Mouse (Mus musculus): ENCODE data around the gene Trf.

Gene Trf

DNA sequence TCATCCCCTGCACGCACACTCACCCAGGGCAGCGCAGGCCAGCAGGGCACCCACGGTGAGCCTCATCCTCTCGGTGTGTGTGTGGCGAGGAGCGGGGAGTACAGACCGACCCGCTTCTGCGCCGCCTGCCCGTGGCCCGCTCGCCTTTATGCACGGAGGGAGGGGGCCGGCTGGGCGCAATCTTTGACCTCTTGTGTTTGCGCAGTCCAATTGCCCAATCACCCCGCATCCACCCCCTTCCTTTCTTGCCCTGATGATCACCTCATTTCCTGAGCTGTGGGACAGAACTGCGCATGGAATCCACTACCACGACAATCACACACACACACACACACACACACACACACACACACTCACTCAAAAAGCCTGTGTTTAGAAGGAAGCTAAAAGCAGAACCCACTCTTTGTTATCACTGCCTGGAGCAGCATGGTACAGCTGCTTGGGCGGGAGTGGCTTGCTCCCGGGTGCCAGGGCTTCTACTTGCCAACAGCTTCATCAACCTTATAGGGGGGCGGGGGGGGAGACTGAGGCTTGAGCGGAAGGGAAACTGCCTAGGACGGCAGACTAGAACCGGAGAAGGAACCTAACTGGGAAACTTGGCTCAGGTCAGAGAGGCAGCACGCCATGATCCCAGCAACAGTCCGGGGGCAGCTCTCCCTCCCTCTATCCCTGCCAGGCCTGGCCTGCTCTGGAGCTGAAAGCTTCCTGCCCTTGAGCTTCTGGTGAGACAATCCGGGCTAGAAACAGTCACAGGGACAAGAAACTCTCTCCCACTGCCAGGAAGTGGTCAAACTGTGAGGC lies at the start of gene Trf, which contains the start of gene Gm20425:
Trf (minus strand) TSS at position 294 of the 801 bp plus-strand sequence.
Gm20425 (minus strand) TSS at position 157 of the 801 bp plus-strand sequence.
- peak; percentile 86 to 87 for DNase-seq

DNA sequence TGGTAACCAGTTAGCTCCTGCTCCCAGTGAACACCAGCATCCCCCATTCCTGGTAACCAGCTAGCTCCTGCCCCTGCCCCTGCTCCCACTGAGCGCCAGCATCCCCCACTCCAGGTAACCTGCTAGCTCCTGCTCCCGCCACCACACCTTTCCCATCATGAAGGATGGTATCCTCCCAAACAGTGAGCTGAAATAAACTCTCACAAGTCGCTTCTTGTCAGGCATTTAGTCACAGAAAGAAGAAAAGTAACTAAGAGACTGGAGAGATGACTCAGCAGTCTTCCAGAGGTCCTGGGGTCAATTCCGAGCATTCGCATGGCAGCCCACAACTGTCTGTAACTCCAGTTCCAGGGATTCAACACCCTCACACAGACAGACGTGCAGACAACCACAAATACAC lies 46.6 kb upstream of the Trf start:
- DNase-seq = no peak

DNA sequence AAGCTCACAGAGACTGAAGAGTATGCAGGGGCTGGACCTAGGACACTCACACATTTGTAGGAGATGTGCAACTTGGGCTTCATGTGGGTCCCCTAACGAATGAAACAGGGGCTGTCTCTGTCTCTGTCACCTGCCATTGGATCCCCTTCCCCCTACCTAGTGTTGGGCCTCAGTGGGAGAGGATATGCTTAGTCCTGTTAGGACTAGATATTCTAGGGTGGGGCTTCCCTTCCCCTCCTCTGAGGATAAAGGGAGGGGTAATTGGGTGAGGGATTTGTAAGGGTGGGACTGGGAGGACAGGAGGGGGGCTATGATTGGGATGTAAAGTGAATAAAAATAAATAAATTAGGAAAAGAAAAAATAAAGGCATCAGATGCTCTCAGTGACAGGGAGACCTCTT lies 45.4 kb upstream of the Trf start:
- DNase-seq = no peak

DNA sequence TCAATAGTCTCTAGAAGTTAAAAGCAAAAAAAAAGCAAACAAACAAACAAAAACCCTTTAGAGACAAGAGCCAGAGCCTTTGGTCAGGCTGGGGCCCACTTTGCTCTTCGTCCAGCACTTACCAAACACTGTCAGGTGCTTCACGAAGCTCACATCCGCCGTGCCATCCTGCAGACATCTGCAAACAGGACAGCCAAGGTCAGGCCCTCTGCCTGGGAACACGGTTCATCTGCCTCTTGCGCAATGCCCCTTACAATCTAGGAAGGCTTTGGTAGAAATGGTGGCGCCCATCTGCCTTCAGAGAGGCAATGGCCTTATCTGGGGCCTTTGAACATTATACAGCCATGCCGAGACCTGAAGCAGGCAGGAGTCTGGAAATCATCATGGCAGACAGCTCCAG lies 44.6 kb upstream of the Trf start:
- DNase-seq = no peak

DNA sequence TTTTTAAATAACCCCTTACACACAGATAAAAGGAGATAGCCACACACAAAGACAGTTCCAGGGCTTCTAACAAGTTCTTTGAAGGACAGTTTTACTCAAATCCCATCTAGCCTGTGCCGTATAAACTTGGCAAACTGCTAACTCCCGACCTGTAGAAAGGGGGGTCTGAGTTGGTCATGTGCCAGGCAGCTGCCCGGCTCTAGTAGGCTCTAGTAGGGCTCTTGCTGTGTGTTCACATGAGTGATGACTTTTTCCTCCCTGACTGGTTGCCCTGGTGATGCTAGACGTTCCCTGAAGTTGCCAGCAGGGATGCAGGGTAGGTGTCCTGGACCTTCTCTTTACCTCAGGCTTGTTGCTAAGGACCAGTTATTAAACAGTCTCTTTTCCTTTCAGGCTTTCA lies 40.9 kb upstream of the Trf start:
- no peak for DNase-seq

DNA sequence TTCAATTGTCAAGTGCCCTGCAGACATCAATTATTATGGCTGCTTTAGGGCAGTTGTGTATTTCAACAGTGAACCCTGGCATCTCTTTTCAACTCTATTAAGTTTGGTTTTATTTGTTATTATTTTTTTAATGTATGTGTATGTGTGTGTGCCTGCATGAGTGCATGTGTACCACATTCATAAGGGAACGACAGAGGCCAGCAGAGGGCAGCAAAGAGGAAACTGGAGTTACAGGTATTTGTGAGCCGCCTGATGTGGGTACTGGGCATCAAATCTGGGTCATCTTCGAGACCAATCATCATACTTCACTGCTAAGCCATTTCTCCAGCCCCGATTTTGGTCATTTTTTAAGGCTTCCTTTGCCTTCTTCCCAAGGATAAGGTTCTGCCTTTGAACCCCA lies 35.5 kb upstream of the Trf start:
- DNase-seq = no peak

DNA sequence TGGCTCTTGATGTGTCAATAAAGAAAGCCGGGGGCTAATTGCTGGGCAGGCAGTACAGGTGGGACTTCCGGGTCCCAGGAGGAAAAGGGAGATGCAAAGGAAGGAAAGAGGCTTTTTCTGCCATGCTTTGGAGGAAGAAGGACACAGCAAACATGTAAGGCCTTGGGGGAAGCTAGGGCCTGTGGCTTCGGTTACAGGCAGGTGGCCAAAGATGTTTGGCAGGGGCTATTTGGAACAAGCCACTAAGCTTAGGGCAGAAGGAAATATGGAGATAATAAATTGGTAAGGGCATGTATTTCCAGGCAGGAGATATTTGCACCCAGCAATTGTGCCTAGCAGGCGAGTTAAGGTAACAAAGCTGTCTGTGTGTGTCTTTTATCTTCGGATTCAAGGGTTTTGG lies 22.7 kb upstream of the Trf start:
- DNase-seq = no peak

DNA sequence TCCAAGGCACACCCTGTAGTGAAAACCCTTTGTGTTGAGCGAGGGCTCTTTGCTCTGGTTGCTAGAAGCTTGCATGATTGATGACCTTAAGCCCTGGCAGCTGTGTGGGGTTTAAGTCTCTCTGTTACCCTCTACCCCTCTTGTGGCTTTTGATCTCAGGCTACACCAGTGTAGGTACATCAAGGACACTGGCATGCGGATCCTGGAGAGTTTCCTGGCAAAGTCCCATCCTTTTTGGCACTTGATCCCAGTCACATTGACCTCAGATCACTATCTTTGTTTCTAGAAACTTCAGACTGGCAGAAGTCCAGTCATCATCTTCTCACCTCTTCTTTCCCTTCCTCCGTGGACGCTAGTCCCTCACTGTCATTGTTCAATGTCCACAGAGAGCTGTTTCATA lies 18.4 kb upstream of the Trf start:
- DNase-seq = no peak

DNA sequence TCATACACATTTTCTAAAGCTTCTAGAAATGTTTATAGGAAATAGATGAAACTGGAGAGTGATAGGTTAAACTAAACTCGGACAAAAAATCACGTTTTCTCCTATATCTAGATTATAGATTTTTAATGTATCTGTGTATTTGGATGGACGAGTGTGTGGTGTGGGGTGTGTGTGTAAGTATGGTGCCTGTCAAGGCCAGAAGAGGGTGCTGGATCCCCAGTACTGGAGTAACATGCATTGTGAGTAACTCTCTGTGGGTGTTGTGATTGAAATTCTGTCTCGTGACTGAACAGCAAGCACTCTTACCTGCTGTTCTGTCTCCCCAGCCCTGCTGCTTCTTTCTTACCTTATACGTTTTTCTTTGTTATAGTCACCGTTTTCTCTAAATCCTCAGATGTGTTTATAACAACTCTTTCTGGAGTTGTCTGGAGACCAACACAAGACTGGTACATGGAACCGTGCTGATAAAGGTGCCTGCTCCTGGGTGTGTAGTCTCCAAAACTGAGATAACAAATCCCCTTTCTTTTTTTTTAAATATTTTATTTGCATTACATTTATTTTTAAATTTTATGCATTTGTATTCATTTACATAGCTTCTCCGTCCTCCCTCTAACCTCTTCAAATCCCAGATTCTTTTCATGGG lies 16.4 kb upstream of the Trf start:
- no peak for DNase-seq

DNA sequence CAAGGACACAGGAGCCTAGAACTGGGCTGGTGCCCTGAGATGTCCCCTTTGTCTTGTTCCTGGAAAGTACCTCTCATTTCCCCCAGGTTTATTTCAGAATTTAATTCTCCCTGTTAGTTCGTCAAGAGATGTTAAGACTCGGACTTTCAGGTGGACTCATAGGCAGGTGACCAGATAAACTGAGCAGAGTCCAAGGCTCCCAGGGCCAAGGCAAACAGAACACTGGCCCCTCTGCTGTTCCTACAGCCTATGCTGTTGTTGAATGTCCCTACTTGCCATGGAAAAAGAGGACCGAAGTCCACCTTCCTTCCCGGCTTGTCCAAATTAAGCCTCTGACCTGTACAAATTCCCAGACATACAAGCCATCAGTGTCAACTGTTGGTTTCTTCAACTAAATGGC lies 13.4 kb upstream of the Trf start:
- DNase-seq = no peak

DNA sequence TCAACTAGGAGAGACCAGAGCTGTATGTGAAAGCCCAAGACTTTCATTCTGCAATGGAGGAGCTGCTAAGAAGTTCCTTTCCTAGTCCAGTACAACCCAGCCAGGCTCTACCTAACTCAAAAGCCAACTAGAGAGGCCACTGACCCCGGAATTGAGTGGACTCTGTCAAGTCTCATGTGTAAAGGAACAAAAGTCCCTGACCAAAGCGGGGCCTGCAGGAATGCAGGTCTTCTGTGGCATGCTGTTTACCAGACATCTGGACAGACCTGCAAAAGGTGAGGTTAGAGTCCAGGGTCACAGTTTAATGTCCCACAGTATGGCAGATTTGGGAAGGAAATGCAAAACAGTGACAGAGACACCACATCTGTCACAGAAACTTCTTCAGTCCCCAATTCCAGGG lies 11.0 kb upstream of the Trf start:
- DNase-seq = no peak

DNA sequence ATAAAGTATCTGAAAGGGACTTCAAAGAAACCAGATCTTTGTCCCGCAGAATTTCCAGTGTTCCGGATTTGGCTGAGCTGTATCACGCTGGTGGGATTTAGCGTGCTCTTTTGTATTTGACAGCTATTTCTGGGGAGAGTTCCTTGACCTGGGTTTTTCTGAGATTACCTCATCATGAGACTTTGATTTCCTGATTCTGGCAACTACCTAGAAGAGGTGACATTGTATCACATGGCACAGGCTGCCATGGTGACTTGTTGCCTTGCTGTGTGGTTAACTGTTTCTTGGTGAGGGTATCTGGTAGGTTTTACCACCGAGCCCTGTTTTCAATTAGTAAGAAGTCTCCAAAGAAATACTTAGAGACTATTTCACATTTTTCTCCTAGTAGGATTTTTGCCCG lies 9.2 kb upstream of the Trf start:
- no peak for DNase-seq

DNA sequence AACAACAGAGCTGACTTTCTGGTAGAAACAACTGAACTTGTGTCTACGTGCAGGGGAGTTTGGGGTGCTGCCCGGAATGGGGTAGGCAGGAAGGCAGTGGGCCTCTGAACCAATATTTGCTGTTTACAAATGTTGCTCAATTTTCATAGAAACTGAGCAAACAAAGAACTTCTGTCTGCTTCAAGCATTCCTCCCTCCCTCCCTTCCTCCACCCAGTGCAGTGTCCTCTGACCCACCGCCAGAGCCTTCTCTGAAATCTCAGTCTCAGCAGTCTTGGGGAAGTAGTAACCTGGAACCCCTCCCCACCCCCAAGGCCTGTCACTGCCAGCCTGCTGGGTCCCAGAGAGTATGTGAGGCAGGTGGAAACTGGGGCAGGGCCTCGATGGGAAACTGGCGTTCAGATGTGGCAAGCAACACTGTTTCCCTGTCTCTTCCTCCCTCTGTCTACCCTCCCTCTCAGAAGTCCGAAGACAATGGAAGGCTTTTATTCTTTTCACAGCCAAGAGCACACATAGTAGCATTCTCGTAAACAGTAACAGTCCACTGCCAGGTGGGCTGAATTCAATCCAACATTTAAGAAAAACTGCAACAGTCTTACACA lies 4.4 kb upstream of the Trf start:
- DNase-seq = peak; percentile 64 to 65

DNA sequence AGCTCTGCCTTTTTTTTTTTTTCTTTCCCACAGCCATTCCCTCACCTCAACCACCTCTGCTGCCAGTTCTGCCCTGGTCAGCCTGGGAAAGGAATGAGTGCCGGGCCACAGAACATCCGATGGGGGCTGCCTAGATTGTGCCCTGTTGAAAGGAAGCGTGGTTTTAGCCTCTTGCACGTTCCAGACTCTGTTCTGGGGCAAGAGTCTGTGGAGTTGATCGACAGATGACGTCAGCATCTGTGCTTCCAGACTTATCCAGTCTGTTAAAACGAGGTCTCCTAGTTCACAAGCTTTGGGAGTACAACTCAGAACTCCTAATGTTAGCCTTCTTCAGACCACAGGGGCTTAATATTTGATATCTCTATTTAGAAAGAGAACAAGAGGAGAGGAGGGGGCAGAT lies 3.8 kb upstream of the Trf start:
- peak; percentile 38 to 62 for DNase-seq

DNA sequence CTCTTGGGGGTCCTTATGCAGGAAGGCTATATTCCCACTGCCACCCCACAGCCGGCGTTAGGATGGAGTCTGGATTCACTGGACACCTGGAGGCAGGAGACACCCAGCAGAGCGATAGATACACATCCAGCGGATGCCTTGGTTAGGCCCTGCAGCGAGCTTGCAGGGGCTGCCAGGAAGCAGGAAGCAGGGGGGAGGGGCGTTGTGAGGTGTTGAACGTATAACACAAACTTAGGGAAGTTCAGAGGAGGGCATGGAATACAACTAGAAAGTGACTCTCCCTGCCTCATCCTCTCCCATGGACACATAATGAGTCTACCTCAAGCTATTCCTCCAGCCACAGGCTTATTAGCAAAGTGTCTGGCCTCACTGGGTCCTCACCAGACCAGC lies 2.8 kb upstream of the Trf start:
- no peak for DNase-seq

DNA sequence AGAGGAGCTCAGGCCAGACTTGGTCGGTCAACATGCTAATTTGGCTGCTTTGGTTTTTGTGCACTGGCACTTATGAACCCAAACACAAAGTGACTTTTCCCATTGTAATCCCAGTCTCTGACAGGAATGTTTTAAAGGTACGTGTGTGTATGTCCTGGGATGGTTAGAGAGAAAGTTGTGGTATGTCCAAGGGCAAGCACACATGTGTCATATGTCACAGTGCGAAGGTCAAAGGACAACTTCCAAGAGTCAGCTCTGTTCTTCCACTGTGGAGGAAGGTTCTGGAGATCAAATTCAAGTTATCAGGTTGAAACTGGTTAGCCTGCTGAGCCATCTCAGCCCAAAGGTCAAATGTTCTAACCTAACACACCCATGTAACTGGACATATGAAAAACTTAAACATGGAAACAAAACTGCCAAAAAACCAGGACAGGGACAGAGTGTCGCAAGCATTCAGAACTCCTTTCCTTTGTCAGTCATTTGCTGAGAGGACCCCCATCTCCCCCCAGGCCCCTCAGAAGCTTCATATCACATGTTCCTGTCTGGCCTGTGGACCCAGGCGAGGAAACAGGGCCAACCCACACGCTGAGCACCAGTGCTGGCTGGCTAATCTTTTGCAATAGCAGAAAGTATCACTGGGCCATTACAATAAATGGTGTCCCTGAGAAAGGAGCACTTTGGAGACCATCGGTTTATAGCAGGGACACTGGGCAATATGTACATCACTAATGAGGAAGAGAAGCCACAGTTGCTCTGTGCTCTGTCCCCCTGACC lies 2.2 kb upstream of the Trf start:
- no peak for DNase-seq

DNA sequence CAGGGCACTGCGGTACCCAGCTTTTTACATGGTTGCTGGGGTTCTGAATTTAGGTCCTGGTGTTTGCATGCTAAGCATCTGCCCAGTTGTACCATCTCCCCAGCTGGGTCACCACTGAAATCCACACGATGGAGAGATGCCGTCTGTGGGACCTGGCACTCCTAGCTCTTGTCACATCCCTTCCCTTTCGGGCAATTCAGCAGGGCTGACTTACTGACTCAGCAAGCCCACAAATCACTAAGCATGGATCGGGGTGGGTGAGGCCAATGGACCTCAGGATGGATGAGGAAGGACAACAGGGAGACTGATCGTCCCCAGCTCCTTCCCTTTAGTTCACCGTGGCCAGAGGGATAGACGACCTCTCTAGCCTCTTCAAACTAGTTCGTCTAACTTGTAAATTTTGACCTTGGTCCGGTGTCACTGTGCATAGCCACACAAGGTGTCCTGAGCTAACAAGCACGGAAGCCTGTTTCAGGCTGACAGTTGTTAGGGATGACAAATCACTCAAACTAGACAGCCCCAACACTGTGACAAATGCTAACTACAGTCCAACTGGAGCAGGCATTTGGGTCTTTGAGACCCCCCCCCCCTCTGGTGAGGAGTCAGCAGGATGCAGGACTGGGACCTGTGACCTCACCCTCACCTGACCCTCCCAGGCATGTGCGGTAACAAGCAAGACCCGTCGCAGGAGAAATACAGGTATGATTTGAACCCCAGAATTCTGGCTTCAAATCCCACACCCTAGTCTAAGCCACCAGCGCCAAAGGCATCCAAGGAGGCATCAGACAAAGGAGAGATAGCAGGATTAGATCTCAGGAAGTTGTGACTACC lies 992 bp downstream of the Trf start:
- no peak for DNase-seq

DNA sequence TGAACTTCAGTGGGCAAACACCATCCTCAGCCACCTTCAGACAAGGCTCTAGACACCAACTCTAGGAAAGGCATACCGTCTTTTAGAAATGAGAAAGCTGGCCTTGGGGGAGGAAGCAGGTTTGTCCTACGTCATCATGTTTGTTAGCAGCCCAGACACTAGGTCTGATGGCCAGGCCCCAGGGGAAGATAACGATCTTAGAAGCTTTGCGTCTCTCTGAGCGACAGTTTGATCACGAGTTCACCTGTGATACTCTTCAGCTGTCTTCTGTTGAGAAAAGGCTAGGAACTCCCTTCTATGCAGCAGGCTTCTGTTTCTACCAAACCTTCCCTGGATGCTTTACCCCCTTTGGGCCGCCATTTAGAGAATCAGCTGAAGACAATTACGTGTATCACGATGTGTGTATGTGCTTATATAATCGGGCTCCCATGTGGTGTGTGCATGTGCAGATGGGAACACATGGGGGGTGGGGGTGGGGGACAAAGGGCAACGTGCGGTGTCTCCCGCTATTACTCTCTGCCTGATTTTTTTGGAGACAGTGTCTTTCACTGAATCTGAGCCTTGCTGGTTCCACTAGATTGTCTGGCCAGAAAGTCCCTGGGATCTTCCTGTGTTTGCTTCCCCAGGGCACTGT lies 1.8 kb downstream of the Trf start:
- no peak for DNase-seq

DNA sequence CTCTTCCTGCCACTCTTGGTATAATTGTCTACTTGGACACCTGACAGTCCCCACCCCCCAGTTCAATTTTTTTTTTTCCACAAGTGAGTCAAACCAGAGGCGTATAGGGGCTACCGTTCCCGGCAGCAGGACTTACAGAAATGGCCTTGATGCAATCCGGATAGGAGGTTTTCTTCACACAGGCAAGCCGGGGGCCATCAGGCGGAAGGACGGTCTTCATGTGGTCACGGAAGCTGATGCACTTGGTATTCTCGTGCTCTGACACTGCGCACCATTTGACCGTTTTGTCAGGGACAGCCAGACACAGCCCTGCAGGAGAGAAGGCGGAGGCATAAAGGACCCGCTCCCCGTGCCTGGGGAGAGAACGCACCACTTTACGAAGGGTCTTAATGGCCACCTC lies 2.5 kb downstream of the Trf start:
- DNase-seq = no peak

DNA sequence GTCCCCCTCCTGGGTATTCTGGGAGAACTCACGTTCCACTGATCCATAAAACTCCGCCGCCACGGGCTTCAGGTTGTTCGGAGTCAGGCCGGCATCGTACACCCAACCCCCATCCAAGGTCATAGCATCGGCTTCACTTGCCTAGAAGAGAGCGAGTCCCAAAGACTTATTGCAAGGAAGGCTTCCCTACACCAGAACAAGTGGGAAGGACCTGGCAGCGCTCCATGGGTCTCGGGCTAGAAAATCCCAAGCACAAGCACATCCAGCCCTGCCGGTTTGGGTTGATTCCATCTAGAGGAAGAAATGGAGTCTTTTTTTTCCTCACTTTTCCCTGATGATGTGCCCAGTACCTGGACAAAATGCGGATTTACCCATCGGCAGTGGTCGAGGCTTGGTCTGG lies 3.4 kb downstream of the Trf start:
- peak; percentile 35 to 40 for DNase-seq

DNA sequence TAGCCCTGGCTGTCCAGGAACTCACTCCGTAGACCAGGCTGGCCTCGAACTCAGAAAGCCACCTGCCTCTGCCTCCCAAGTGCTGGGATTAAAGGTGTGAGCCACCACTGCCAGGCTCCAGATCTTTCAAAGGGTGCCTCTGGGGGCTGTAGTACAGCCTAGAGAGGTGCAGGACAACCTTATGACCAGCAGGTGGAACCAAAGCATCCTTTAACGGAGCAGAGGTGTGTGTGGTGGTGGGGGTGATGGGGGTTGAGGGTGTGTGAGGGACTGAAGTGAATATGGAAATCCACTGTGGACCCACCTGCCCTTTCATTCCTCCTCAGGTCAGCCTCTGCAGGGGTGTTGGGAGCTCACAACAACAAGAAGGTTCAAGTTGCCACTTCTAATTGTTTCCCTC lies 4.8 kb downstream of the Trf start:
- DNase-seq = peak in 1 of 2 experiments; percentile 28

DNA sequence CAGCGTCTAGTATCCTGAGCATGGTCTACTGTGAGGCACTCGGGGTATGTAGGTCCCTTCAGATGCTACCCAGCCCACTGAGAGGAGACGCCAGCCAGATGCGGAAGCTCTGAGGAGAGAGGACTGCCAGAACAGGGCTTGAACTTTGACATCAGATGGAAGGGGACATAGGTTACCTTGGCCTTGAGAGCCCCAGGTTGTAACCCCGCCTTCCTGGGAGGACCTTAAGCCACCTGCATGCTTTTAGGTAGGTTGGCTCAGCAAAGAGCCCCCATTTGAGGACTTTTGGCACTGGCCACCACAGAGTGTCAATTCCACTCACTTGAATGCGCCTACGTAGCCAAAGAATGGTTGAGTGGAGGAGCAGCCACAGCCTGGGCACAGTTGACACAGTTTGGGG lies 5.5 kb downstream of the Trf start:
- no peak for DNase-seq

All from lung, adult 18-20 months (tissue).